Mouse (Mus musculus): ENCODE measurements around the gene Frs2.
"Not testable (repeated sequence)": the region's sequence is repeated elsewhere in the genome, so short reads cannot be mapped to it uniquely, and the experiment has no call there.

Gene Frs2

GRCm38 (mm10) chr10:117049253-117049652 is 99.1 kb downstream of the Frs2 start:
- no peak for DNase-seq (ENCODE audit: extremely low spot score, low read depth, low spot score)

GRCm38 (mm10) chr10:117045175-117046056 is 102.9 kb downstream of the Frs2 start, which contains the start of gene Lrrc10:
Lrrc10 (plus strand) TSS chr10:117045341.
- no peak for DNase-seq (ENCODE audit: extremely low spot score, low read depth, low spot score)

- DNase-seq (ENCODE audit: extremely low spot score, low read depth, low spot score): not testable (repeated sequence)
These were observed 104.7 kb downstream of the Frs2 start for GRCm38 (mm10) chr10:117043497-117044166.

- no peak for DNase-seq (ENCODE audit: extremely low spot score, low read depth, low spot score)
These were observed 106.0 kb downstream of the Frs2 start for GRCm38 (mm10) chr10:117042295-117042694.

- no peak for DNase-seq (ENCODE audit: extremely low spot score, low read depth, low spot score)
These were observed 108.0 kb downstream of the Frs2 start for GRCm38 (mm10) chr10:117040355-117040754.

GRCm38 (mm10) chr10:117033785-117034184 is 114.5 kb downstream of the Frs2 start:
- DNase-seq (ENCODE audit: extremely low spot score, low read depth, low spot score): peak; percentile 31

GRCm38 (mm10) chr10:117031160-117031559 is 117.2 kb downstream of the Frs2 start:
- DNase-seq (ENCODE audit: extremely low spot score, low read depth, low spot score): no peak

- no peak for DNase-seq (ENCODE audit: extremely low spot score, low read depth, low spot score)
These were observed 122.2 kb downstream of the Frs2 start for GRCm38 (mm10) chr10:117026176-117026575.

- not testable (repeated sequence) for DNase-seq (ENCODE audit: extremely low spot score, low read depth, low spot score)
These were observed 122.6 kb downstream of the Frs2 start for GRCm38 (mm10) chr10:117025776-117026175.

- DNase-seq (ENCODE audit: extremely low spot score, low read depth, low spot score): no peak
These were observed 124.6 kb downstream of the Frs2 start for GRCm38 (mm10) chr10:117023693-117024092.

GRCm38 (mm10) chr10:117021020-117021754 is 127.1 kb downstream of the Frs2 start:
- peak; percentile 58 for DNase-seq (ENCODE audit: extremely low spot score, low read depth, low spot score)
